Mouse (Mus musculus): ENCODE data around the gene Car5b. TPM values are rescaled to one million over a fixed set of nuclear protein-coding genes. Genes with fewer than 3 reads are reported as not detected.

Car5b gene
- 0.69 TPM in 1 of 2 replicates, not detected in the other for total RNA-seq (2017)

GRCm38 (mm10) chrX:164027607-164028289 is at the start of gene Car5b:
Gene Car5b, minus strand, starts transcription at chrX:164027997.
- ATAC-seq (replicated peaks; ENCODE audit: low read depth, poor library complexity, severe bottlenecking): peak; percentile 100

GRCm38 (mm10) chrX:164076040-164076775 is 48.4 kb upstream of the Car5b start, which contains the start of gene Siah1b:
Gene Siah1b, minus strand, starts transcription at chrX:164076493.
- ATAC-seq (replicated peaks; ENCODE audit: low read depth, poor library complexity, severe bottlenecking): peak; percentile 98

- no peak for ATAC-seq (replicated peaks; ENCODE audit: low read depth, poor library complexity, severe bottlenecking)
Measured at GRCm38 (mm10) chrX:164068968-164069367, 41.2 kb upstream of the Car5b start.

GRCm38 (mm10) chrX:164066185-164066584 is 38.4 kb upstream of the Car5b start:
- peak; percentile 99 for ATAC-seq (replicated peaks; ENCODE audit: low read depth, poor library complexity, severe bottlenecking)

DNA sequence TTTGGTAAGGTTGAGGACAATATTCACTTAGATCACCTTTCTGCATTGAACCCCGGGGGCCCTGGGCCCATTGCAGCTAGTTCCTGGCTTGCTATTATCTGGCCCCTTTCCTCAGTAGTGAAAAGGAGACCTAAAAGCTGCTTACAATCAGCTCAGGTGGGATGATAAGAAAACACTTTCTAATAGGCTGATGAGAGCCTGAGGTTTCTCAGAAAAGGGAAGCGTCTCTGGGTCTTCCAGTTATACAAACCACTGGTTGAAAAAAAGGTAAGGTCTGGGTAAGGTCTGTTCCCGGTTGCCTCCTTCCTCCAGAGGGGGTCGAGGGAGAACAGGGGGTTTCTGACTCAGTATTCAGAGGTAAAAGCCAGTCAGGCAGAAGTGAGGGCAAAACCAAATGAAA is 31.3 kb upstream of the Car5b start:
- ATAC-seq (replicated peaks; ENCODE audit: low read depth, poor library complexity, severe bottlenecking): 0 out of 2 replicates have a peak, but pooled peaks have one; percentile 12

DNA sequence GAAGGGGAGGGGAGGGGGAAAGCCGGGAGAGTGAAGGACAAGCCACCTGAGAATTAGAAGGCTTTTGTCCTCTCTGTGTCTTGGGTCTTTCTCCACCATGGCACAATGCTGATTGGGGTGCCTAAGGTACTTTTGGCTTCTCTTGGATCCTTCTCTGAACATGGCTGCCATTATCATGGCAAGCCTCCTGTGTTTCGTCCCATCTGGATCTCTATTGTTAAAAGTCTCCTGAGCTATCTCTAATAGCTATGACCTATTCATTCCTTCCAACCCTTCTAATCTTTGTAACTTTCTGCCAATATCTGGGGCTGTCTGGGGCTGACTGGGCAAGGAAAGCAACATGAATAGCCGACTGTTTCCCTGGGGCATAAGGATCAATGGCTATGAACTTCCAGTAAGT is 30.7 kb upstream of the Car5b start:
- ATAC-seq (replicated peaks; ENCODE audit: low read depth, poor library complexity, severe bottlenecking): no peak; the same call in 1 of the 2 replicates

DNA sequence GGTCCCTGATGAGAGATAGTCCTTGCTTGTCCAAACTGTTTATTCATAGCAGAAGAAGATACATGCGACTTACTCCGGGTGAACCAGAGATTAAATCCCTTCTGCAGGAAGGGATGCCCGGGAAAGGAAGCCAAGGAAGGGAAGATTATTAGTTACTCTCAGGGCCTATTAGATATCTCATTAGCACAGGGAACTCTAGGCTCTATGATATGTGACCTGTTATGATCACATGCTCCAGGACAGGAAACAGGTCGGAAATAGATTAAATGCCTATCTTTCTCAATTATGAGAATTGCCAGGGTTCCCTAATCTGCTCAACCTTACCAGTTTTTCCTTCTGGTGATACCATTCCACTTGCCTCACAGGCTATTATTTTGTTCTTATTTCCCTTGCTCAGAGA is 27.9 kb upstream of the Car5b start:
- peak; percentile 87 for ATAC-seq (replicated peaks; ENCODE audit: low read depth, poor library complexity, severe bottlenecking)

DNA sequence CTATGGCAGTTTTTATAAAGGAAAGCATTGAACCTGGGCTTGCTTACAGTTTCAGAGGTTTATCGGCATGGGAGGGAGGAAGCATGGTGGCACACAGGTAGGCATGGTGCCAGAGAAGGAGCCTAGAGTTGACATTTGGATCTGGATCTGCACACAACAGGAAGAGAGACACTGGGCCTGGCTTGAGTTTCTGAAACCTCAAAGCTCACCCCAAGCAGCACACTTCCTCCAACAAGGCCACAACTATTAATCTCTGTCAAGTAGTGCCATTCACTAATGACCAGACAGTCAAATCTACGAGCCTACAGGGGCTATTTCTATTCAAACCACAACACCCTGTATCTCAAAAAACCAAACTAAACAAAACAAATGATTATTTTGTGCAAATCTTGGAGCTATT is 18.9 kb upstream of the Car5b start:
- ATAC-seq (replicated peaks; ENCODE audit: low read depth, poor library complexity, severe bottlenecking): peak; percentile 99

GRCm38 (mm10) chrX:164042069-164042468 is 14.3 kb upstream of the Car5b start:
- ATAC-seq (replicated peaks; ENCODE audit: low read depth, poor library complexity, severe bottlenecking): no peak

DNA sequence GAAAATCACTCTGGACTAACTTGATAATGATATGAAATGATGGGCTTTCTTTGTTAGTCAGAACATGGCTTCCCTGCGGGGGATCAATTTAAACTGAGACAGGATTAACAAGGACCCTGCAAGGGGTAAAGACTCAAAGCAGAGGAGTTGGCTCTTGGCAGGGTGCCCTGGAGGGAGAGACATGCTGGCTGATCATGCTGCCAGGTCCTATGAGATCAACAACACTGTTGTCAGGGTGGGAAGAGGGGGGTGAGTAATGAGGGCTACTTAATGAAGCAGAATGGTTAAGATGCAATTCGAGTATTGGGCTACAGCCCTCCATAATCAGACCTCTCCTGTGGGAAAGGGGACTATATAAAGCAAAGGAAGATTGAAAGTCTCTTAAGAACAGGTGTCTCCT is 11.1 kb upstream of the Car5b start:
- ATAC-seq (replicated peaks; ENCODE audit: low read depth, poor library complexity, severe bottlenecking): no peak

GRCm38 (mm10) chrX:164035931-164036330 is 8.1 kb upstream of the Car5b start:
- ATAC-seq (replicated peaks; ENCODE audit: low read depth, poor library complexity, severe bottlenecking): no peak

- no peak for ATAC-seq (replicated peaks; ENCODE audit: low read depth, poor library complexity, severe bottlenecking)
Measured at GRCm38 (mm10) chrX:164035401-164035800, 7.6 kb upstream of the Car5b start.

GRCm38 (mm10) chrX:164032526-164032925 is 4.7 kb upstream of the Car5b start:
- no peak for ATAC-seq (replicated peaks; ENCODE audit: low read depth, poor library complexity, severe bottlenecking)

DNA sequence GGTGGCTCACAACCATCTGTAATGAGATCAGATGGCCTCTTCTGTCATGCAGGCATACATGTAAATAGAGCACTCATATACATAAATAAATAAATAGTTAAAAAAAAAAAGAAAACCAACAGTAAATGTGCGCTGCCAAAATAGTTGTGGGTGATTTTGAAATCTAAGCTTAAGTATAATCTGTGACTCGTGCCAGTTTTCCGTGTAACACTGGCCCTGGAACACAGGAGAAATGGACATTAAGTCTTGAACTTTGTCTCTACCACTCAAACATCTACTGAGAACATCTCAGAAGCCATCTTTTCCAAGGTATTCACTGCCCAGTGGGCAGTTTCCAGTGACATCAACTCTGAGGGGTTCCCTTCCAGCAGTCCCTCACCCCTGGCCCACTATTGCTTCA is 12.2 kb downstream of the Car5b start:
- ATAC-seq (replicated peaks; ENCODE audit: low read depth, poor library complexity, severe bottlenecking): no peak

DNA sequence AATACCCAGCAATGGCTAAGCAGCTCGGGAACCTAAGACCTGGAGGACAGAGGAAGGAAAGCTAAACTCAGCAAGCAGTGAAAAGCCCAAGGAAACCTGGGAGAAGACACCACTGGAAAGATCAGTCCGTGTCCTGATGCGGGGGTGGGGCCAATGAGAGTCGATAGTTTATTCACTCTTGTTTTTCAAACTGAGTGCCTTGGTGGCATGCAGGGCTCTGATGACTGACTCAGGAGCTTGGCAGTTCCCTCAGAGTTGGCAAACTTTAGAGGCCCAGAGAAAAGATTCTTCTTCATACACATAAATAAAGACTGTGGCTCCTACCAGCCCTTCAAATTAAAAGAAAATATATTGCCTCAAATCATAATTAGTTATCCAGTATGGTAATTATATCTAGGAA is 12.8 kb downstream of the Car5b start:
- ATAC-seq (replicated peaks; ENCODE audit: low read depth, poor library complexity, severe bottlenecking): no peak

DNA sequence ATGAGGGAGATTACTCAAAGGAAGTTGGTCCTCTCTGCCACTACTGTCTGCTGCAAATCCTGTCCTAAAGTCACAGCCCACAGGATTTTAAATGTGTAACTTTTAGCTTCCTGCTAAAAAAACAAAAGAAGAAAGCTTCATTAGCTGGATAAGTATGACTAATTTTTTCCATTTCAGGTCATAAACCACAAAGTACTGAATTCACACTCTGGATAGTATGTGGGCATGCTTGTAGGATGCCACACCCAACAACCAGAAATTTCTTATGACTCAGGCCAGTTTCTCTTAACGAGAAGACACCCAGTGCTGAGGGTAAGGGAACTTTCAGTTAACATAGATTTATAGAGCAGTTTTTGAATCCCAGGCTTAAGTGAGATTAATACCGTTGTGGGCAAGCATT is 14.5 kb downstream of the Car5b start:
- ATAC-seq (replicated peaks; ENCODE audit: low read depth, poor library complexity, severe bottlenecking): peak; percentile 66

- ATAC-seq (replicated peaks; ENCODE audit: low read depth, poor library complexity, severe bottlenecking): peak; percentile 98
Measured at GRCm38 (mm10) chrX:164004809-164005208, 23.0 kb downstream of the Car5b start.

- 0 out of 2 replicates have a peak, but pooled peaks have one; percentile 58 for ATAC-seq (replicated peaks; ENCODE audit: low read depth, poor library complexity, severe bottlenecking)
Measured at GRCm38 (mm10) chrX:163999848-164000247, 27.9 kb downstream of the Car5b start.

- ATAC-seq (replicated peaks; ENCODE audit: low read depth, poor library complexity, severe bottlenecking): no peak
Measured at GRCm38 (mm10) chrX:163996754-163997153, 31.0 kb downstream of the Car5b start.

GRCm38 (mm10) chrX:163987718-163988374 is 40.0 kb downstream of the Car5b start:
- ATAC-seq (replicated peaks; ENCODE audit: low read depth, poor library complexity, severe bottlenecking): peak; percentile 52; the same call in 1 of the 2 replicates

DNA sequence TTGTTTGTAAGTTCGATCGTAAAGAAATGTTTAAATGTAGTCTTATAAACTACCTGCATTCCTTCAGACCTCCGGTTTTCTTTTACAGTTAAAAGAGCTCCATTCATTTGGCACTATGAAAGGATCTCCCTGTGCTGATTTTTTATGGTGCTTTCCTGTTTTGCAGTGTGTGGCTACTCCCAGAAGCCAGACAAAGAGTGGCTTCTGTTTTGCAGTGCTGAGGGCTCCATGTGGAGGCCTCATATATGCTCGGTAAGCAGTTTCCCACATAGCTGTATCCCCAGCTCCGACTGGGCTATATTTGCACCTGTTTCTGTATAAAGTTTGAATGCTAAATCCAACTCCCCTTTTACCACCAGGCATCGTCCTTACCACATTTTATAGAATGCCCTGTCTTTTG is 45.7 kb downstream of the Car5b start:
- ATAC-seq (replicated peaks; ENCODE audit: low read depth, poor library complexity, severe bottlenecking): no peak
